Comparison of ENCODE assay signal across 29 mouse cellular contexts in the genomic region with DNA sequence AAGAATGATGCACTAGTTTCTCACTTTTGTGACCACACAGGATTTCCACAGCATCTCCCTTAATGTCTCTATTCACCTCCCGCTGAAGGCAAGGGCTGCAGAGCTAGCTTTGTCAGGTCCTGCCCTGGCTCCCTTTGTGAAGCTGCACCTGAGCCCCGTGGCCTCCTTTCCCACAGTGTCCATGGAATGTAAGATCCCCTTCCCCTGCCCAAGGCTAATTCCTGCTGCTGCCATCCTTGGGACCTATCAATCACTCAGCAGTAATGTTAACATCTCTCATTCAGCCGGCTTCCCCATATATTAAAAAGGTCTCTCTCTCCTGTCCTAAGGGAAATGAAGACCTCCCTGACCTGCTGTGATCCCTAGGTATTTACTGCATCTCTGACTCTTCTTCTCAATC. TPM values are rescaled to one million over a fixed set of nuclear protein-coding genes. Genes with fewer than 3 reads are reported as not detected.
A peak's percentile ranks its signal among the peaks of the same experiment; 100 is the strongest.
DNase-seq lines count a peak whose midpoint lies in the region; ATAC-seq lines count a peak whose summit lies in the region.
"Had no signal": no experiment of that assay in that cellular context is flagged by ENCODE, and none has a peak within 500 bp of the region (broad histone marks: within the 10 kb centered on the region; RNA-seq: fewer than 3 reads in every experiment).

No protein-coding gene starts in this region.

- H3K9me3 ChIP-seq in hindbrain, embryonic 11.5 days (ENCODE audit: control insufficient read depth, low read length) = no peaks in the 10 kb centered on the region
- H3K9me3 ChIP-seq in hindbrain, embryonic 10.5 days = no peaks in the 10 kb centered on the region
- no peaks in the 10 kb centered on the region; the same call in 1 of the 2 replicates for H3K9me3 ChIP-seq in neural tube, embryonic 12.5 days
- H3K9me3 ChIP-seq: embryonic facial prominence, embryonic 13.5 days; embryonic facial prominence, embryonic 15.5 days; forebrain, embryonic 10.5 days; G1E had no signal

- peak; percentile 56; the same call in 1 of the 2 replicates for ATAC-seq in hindbrain, embryonic 11.5 days (ENCODE audit: low FRiP score)
- peak; percentile 68 for ATAC-seq in neural tube, embryonic 12.5 days (ENCODE audit: low FRiP score, low read depth)
- ATAC-seq: activated CD4-positive, CD25-positive, alpha-beta regulatory T cell, adult 4 months; CD4-positive, CD25-positive, alpha-beta regulatory T cell, adult 4 months; forebrain, embryonic 14.5 days; forebrain, embryonic 16.5 days; Patski had no signal

- H3K27me3 ChIP-seq in hindbrain, embryonic 11.5 days (ENCODE audit: control insufficient read depth, insufficient read depth, low read length) = no peaks in the 10 kb centered on the region
- no peaks in the 10 kb centered on the region for H3K27me3 ChIP-seq in hindbrain, embryonic 10.5 days (ENCODE audit: insufficient read depth, poor library complexity, severe bottlenecking)
- no peaks in the 10 kb centered on the region for H3K27me3 ChIP-seq in neural tube, embryonic 12.5 days (replicated peaks)
- H3K27me3 ChIP-seq: CH12.LX; embryonic facial prominence, embryonic 13.5 days; embryonic facial prominence, embryonic 15.5 days; Patski had no signal

- peak; percentile 64 for DNase-seq in heart, adult 11 months
- no peak for DNase-seq in heart, adult 8-10 months (ENCODE audit: low spot score)
- DNase-seq in hindbrain, embryonic 11.5 days (ENCODE audit: low spot score) = peak; percentile 25
- DNase-seq in hindbrain, embryonic 10.5 days (ENCODE audit: low spot score) = no peak
- no peak for DNase-seq in neural tube, embryonic 10.5 days (ENCODE audit: extremely low spot score, low spot score)
- no peak for DNase-seq in kidney, postnatal 4 days
- DNase-seq: adrenal gland, adult 8-10 months; adrenal gland, postnatal 14 days; B cell, adult 2 months; cerebellum, adult 11 months; cerebellum, adult 18-20 months; cerebellum, adult 8-10 months; cerebellum, adult 9-11 months; cerebellum, postnatal 14 days; cerebellum, postnatal 36 days; embryo, embryonic 11 days had no signal

- H3K9ac ChIP-seq in hindbrain, embryonic 11.5 days (ENCODE audit: low read depth, low read length) = no peak overlapping the region
- no peak overlapping the region for H3K9ac ChIP-seq in neural tube, embryonic 12.5 days
- H3K9ac ChIP-seq: embryonic facial prominence, embryonic 13.5 days; embryonic facial prominence, embryonic 15.5 days; forebrain, embryonic 12.5 days had no signal

- H3K4me2 ChIP-seq in hindbrain, embryonic 11.5 days (replicated peaks; ENCODE audit: low read depth, low read length) = no peak overlapping the region
- H3K4me2 ChIP-seq in neural tube, embryonic 12.5 days (replicated peaks) = no peak overlapping the region
- H3K4me2 ChIP-seq: embryonic facial prominence, embryonic 13.5 days; embryonic facial prominence, embryonic 15.5 days; forebrain, embryonic 12.5 days had no signal

- 46% methylated on average over 3 of the region's 3 CpGs for WGBS in hindbrain, embryonic 11.5 days
- WGBS in hindbrain, embryonic 10.5 days = 45% methylated on average over 3 of the region's 3 CpGs
- WGBS in neural tube, embryonic 12.5 days = 31% methylated on average over 3 of the region's 3 CpGs

- H3K27ac ChIP-seq in hindbrain, embryonic 11.5 days (ENCODE audit: low read depth, low read length) = no peak overlapping the region
- no peak overlapping the region; the same call in 1 of the 2 replicates for H3K27ac ChIP-seq in hindbrain, embryonic 10.5 days
- no peak overlapping the region for H3K27ac ChIP-seq in neural tube, embryonic 12.5 days
- H3K27ac ChIP-seq: embryonic facial prominence, embryonic 13.5 days; embryonic facial prominence, embryonic 15.5 days; forebrain, embryonic 10.5 days; forebrain, embryonic 12.5 days had no signal

- no peaks in the 10 kb centered on the region; the same call in 1 of the 2 replicates for H3K4me1 ChIP-seq in hindbrain, embryonic 11.5 days (replicated peaks; ENCODE audit: control insufficient read depth, insufficient read depth, low read length)
- H3K4me1 ChIP-seq in hindbrain, embryonic 10.5 days (replicated peaks) = peaks cover 16% of the 10 kb centered on the region
- H3K4me1 ChIP-seq in neural tube, embryonic 12.5 days = peaks cover 10% of the 10 kb centered on the region; the same call in 1 of the 2 replicates
- H3K4me1 ChIP-seq: forebrain, embryonic 12.5 days had no signal

- H3K4me3 ChIP-seq in hindbrain, embryonic 11.5 days (ENCODE audit: low read depth, low read length) = no peak overlapping the region
- no peak overlapping the region for H3K4me3 ChIP-seq in hindbrain, embryonic 10.5 days
- no peak overlapping the region for H3K4me3 ChIP-seq in neural tube, embryonic 12.5 days
- H3K4me3 ChIP-seq: embryonic facial prominence, embryonic 13.5 days; embryonic facial prominence, embryonic 15.5 days; erythroblast, embryonic 14.5 days; forebrain, embryonic 10.5 days; forebrain, embryonic 12.5 days had no signal

- H3K36me3 ChIP-seq in hindbrain, embryonic 11.5 days (ENCODE audit: control insufficient read depth, insufficient read depth, low read length) = no peaks in the 10 kb centered on the region
- no peaks in the 10 kb centered on the region for H3K36me3 ChIP-seq in hindbrain, embryonic 10.5 days
- H3K36me3 ChIP-seq in neural tube, embryonic 12.5 days = no peaks in the 10 kb centered on the region
- H3K36me3 ChIP-seq: embryonic facial prominence, embryonic 13.5 days; embryonic facial prominence, embryonic 15.5 days; forebrain, embryonic 10.5 days; forebrain, embryonic 12.5 days; G1E had no signal

RNA-seq across cellular contexts. Expression of a gene that starts 9.2 kb away (rescaled TPM):
- total RNA-seq in heart, adult 8-10 months (2022) = 1 to 10 TPM; 1.8 to 2.7 (median 2.3) TPM
- polyA plus RNA-seq in hindbrain, embryonic 11.5 days (2014; fragmentation: Nextera tagmentation; extraction: Ambion mirVana) = 1.4 and 2.1 TPM in 2 replicates
- polyA plus RNA-seq in hindbrain, embryonic 10.5 days (2016; fragmentation: Nextera tagmentation; extraction: Ambion mirVana) = 2.1 and 2.3 TPM in 2 replicates
- 0.70 and 0.75 TPM in 2 replicates for polyA plus RNA-seq in neural tube, embryonic 12.5 days (2016; fragmentation: Nextera tagmentation; extraction: Ambion mirVana)
- polyA plus RNA-seq: activated CD4-positive, CD25-positive, alpha-beta regulatory T cell, adult 4 months; CD4-positive, CD25-positive, alpha-beta regulatory T cell, adult 4 months had no signal

Comparison
In these comparisons a context has a peak if more than half of its experiments do, and no peak if none do; other contexts are left out.
1. DNase-seq: peak in heart, adult 11 months (single experiment) and hindbrain, embryonic 11.5 days (single experiment); none in heart, adult 8-10 months (single experiment), hindbrain, embryonic 10.5 days (single experiment), neural tube, embryonic 10.5 days (single experiment) and kidney, postnatal 4 days (0 of 2).